Mouse (Mus musculus): Measurements from ENCODE around the gene Nckipsd.

The Nckipsd gene

DNA sequence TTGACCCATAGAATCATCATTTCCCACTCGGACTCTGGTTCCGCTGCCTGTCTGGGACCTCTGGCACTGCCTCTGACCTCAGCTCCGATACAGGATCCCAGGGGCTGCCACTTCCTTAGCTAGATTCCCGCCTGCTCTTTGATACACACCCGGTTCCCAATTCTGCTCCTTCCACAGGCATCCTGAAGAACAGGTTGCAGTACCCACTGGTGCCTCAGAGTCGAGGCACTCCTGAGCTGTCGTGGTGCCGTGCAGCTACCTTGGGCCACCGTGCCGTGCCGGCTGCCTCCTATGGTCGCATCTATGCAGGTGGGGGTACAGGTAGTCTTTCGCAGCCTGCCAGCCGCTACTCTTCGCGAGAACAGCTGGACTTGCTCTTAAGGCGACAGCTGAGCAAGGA, 40.3 kb downstream of the Nckipsd start:
- DNase-seq (ENCODE audit: low spot score), result no peak

DNA sequence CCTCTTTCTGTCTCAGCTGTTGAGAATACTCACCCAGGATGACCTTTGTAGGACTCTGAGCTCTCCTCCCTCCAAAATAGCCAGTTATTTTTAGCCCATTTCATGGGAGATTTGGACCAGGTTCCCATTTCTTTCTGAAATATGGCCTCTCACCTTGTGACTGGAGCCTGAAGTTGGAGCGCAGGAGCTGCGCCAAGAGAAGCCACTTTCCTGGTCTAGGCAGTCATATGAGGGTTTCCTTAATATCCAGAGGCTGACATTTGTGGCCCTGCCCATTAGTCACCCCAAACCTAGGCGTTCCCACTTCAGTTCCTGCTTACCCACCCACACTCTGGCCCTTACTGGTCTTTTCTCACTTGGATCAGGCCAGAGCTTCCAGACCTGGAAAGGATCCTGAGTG, 44.8 kb downstream of the Nckipsd start, which contains the start of gene Slc26a6:
Gene Slc26a6 (plus strand): TSS at position 308 of the 400 bp plus-strand sequence.
- no peak for DNase-seq (ENCODE audit: low spot score)

DNA sequence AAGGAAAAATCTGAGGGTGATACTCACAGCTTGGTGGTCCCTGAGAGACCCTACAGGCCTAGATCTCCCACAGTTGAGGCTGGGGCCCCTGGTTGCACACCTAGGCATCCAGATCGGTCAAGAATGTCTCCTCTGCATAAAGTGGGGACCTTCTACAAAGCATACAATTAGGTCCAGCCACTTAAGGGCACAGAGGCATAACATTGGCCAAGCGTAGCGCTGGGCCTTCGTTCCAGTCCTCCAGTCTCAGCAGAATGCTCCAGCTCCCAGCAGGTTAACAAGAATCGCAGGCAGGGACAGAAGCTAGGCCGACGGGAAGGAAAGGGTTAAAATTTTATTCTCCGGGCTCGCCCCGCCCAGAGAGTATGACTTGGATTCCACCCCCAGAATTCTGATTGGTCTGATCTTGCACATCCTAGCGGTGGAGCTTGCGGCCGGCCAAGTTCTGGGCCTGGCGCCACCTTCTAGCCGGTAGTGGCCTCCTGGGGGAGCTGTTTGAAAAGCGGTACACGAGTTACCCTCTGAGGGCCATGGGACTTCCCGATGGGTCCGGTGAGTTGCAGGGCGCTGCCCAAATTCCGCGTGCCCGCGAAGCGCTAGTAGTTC, 45.6 kb downstream of the Nckipsd start:
- peak; percentile 82 for DNase-seq (ENCODE audit: low spot score)

DNA sequence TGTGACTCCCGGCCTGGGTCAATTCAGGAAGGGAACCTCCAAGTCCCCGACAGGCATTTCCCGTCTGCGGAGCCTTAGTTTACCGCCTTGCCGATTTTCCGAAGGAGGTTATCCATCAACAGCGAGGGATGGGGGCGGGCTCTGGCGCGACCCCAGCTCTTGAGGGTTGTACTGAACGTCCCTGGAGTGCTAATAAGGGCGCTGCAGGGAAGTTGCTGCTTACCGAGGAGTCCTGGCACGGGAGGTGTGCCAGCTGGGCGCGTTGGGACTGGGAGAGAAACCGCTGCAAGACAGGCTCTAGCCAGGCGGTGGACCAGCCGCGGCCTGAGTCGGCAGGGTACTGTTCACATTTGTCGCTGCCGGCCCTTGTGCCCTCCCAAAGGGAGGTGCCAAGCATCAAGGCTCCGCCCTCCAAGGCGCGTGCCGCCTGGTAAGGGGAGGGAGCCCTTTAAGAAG, 46.1 kb downstream of the Nckipsd start:
- DNase-seq (ENCODE audit: low spot score), result peak; percentile 72

DNA sequence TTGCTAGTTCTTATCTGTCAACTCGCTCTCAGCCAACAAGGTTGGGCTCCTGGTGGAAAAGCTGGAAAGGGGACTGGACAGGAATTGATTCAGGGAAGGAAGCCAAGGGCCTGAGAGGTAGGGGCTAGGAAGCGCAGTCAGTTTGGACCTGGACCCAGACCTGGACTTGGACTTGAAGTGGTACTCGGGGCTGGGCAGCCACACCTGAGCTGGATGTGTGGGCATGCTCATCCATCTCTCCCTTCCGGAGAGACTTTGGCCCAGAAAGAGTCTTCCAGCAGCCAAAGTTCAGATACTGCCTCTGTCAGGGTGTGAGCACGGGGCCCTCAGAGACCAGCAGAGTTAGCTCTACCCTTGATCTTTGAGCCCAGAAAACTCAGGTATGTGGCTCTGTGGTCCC, 47.2 kb downstream of the Nckipsd start:
- no peak for DNase-seq (ENCODE audit: low spot score)

DNA sequence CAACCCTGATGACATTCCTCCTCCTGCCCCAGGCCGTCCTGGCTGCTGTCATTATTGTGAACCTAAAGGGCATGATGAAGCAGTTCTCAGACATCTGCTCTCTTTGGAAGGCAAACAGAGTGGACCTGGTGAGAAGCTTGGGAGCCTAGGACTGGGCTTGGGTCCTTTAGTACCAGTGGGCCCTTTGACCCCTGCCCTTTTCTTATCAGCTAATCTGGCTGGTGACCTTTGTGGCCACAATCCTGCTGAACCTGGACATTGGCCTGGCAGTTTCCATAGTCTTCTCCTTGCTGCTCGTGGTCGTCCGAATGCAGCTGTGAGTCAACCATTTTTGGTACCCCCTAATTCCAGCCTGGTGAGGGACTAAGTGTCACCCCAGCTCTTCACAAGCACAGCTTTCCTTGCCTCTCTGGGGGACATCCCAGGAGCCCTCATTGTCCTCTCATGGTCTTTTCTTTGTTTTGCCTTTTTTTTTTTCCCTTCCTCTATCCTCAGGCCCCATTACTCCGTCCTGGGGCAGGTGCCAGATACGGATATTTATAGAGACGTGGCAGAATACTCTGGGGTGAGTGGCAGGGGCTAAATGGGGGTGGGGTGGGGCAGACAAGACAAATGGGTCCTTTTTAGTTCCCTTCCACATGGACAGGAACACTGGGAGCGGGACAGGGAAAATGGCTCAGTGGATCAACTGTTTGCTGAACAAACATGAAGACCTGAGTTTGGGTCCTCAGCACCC, 50.8 kb downstream of the Nckipsd start:
- DNase-seq (ENCODE audit: low spot score), result no peak

Data from spleen, adult 12 weeks (tissue).